Mouse (Mus musculus) bone marrow macrophage, adult 2 months (primary cell): ENCODE data around the gene Fbxl3.

ENCODE experiments used
- CTCF ChIP-seq: IDR thresholded peaks from 2 replicates; pipeline ENCODE4 v1.5.1; 2012; ENCODE audit warnings: low read depth, mild to moderate bottlenecking, low read length, moderate library complexity
- POLR2A ChIP-seq: IDR thresholded peaks from 2 replicates; pipeline ENCODE4 v1.6.1; 2012; ENCODE audit warnings: mild to moderate bottlenecking, low read depth, low read length, borderline replicate concordance

- TF ChIP-seq POLR2A (no peak), CTCF (no peak)
Measured at GRCm38 (mm10) chr14:103125756-103126155, 26.4 kb upstream of the Fbxl3 start.
